Mouse (Mus musculus) kidney, embryonic 15.5 days (tissue): ENCODE measurements around the gene Esyt2. TPM values are rescaled to one million over a fixed set of nuclear protein-coding genes. Genes with fewer than 3 reads are reported as not detected.

Source experiments
- ATAC-seq: fragments of 200-750 bp; cut with Nextera tagmentation; replicated peaks from 2 replicates; pipeline ENCODE4 v1.8.0; 2017; ENCODE audit warnings: moderate TSS enrichment; ENCODE audit not compliant: low FRiP score
- H3K27ac ChIP-seq: fragments of 300-500 bp; sonication (generic); 2 replicates; pipeline ENCODE4 v1.5.1; 2015; ENCODE audit warnings: mild to moderate bottlenecking, inconsistent platforms
- H3K27me3 ChIP-seq: fragments of 300-500 bp; sonication (generic); 2 replicates; pipeline ENCODE4 v1.6.1; 2015; ENCODE audit warnings: inconsistent platforms
- H3K36me3 ChIP-seq: fragments of 300-500 bp; sonication (generic); 2 replicates; pipeline ENCODE4 v1.6.1; 2015; ENCODE audit warnings: inconsistent platforms
- H3K4me1 ChIP-seq: fragments of 300-500 bp; sonication (generic); 2 replicates; pipeline ENCODE4 v1.6.1; 2015; ENCODE audit warnings: inconsistent platforms
- H3K4me2 ChIP-seq: fragments of 300-500 bp; sonication (generic); 2 replicates; pipeline ENCODE4 v1.6.1; 2015; ENCODE audit warnings: moderate library complexity, mild to moderate bottlenecking, inconsistent platforms
- H3K4me3 ChIP-seq: fragments of 300-500 bp; sonication (generic); replicated peaks from 2 replicates; pipeline ENCODE4 v1.5.1; 2015; ENCODE audit warnings: mild to moderate bottlenecking, inconsistent platforms
- H3K9ac ChIP-seq: fragments of 300-500 bp; sonication (generic); 2 replicates; pipeline ENCODE4 v1.6.1; 2015; ENCODE audit warnings: mild to moderate bottlenecking, inconsistent platforms
- H3K9me3 ChIP-seq: fragments of 300-500 bp; sonication (generic); replicated peaks from 2 replicates; pipeline ENCODE4 v1.6.1; 2016; ENCODE audit warnings: inconsistent platforms
- WGBS: fragments of 180-500 bp; shearing (Covaris S2); methylation state at CpG from one replicate; pipeline ENCODE4 v1.1.7; 2015; ENCODE audit warnings: mixed read lengths; 5-methylcytosine and 5-hydroxymethylcytosine counted together
- polyA plus RNA-seq: library from polyadenylated mRNA; unstranded; fragments of >200 nt; fragmentation: Nextera tagmentation; extraction: Ambion mirVana; gene quantifications from 2 replicates; pipeline ENCODE4 v1.2.1, GENCODE M21; 2015

The Esyt2 gene
- polyA plus RNA-seq, 1 experiment from 2014 or later = 18.7 TPM

GRCm38 (mm10) chr12:116281427-116282281, 658 bp downstream of the Esyt2 start:
- under 1% methylated on average over 51 of the region's 55 CpGs for WGBS
- no peaks in the 10 kb centered on the region for H3K27me3 ChIP-seq
- peak overlapping the region; percentile 86 for H3K4me2 ChIP-seq
- no peaks in the 10 kb centered on the region for H3K36me3 ChIP-seq
- H3K9me3 ChIP-seq = no peaks in the 10 kb centered on the region
- peak overlapping the region; percentile 84 for H3K4me3 ChIP-seq
- ATAC-seq = peak; percentile 72
- peak overlapping the region; percentile 98 for H3K27ac ChIP-seq
- H3K9ac ChIP-seq = peak overlapping the region; percentile 86
- H3K4me1 ChIP-seq = peaks cover 5% of the 10 kb centered on the region

GRCm38 (mm10) chr12:116282856-116283255, 1.9 kb downstream of the Esyt2 start:
- whole genome bisulfite sequencing = 88% methylated on average over 2 of the region's 2 CpGs
- no peaks in the 10 kb centered on the region for H3K36me3 ChIP-seq
- H3K9me3 ChIP-seq = no peaks in the 10 kb centered on the region
- H3K4me1 ChIP-seq = peaks cover 5% of the 10 kb centered on the region
- H3K27ac ChIP-seq = no peak overlapping the region
- no peak overlapping the region for H3K4me3 ChIP-seq
- H3K4me2 ChIP-seq = no peak overlapping the region; the same call in 1 of the 2 replicates
- no peaks in the 10 kb centered on the region for H3K27me3 ChIP-seq
- no peak for ATAC-seq
- no peak overlapping the region for H3K9ac ChIP-seq

GRCm38 (mm10) chr12:116283511-116283910, 2.5 kb downstream of the Esyt2 start:
- Histone ChIP-seq H3K27me3 (no peaks in the 10 kb centered on the region), H3K4me2 (no peak overlapping the region), H3K4me1 (peaks cover 5% of the 10 kb centered on the region), H3K9ac (no peak overlapping the region), H3K9me3 (no peaks in the 10 kb centered on the region), H3K27ac (no peak overlapping the region), H3K36me3 (no peaks in the 10 kb centered on the region), H3K4me3 (no peak overlapping the region)
- WGBS = 83% methylated on average over 2 of the region's 2 CpGs
- ATAC-seq = no peak

- H3K36me3 ChIP-seq = no peaks in the 10 kb centered on the region
- H3K27me3 ChIP-seq = no peaks in the 10 kb centered on the region
Observed at GRCm38 (mm10) chr12:116293185-116293584, 12.2 kb downstream of the Esyt2 start.

GRCm38 (mm10) chr12:116293599-116294292, 12.8 kb downstream of the Esyt2 start:
- no peaks in the 10 kb centered on the region for H3K27me3 ChIP-seq
- WGBS = 76% methylated on average over 4 of the region's 4 CpGs
- no peak overlapping the region for H3K27ac ChIP-seq
- no peaks in the 10 kb centered on the region; the same call in 1 of the 2 replicates for H3K9me3 ChIP-seq
- H3K9ac ChIP-seq = no peak overlapping the region
- no peak overlapping the region for H3K4me2 ChIP-seq
- H3K4me3 ChIP-seq = no peak overlapping the region
- no peaks in the 10 kb centered on the region for H3K4me1 ChIP-seq
- no peaks in the 10 kb centered on the region for H3K36me3 ChIP-seq
- ATAC-seq = no peak

More at GRCm38 (mm10) chr12:116293185-116293584, 12.2 kb downstream of the Esyt2 start:
- Histone ChIP-seq H3K9ac (no peak overlapping the region), H3K4me3 (no peak overlapping the region), H3K4me1 (no peaks in the 10 kb centered on the region), H3K9me3 (no peaks in the 10 kb centered on the region), H3K4me2 (no peak overlapping the region), H3K27ac (no peak overlapping the region)
- no peak for ATAC-seq
- WGBS = 63% methylated on average over 2 of the region's 2 CpGs

GRCm38 (mm10) chr12:116299906-116300305, 18.9 kb downstream of the Esyt2 start:
- H3K9me3 ChIP-seq = no peaks in the 10 kb centered on the region; the same call in 1 of the 2 replicates
- no peak overlapping the region for H3K9ac ChIP-seq
- H3K4me1 ChIP-seq = no peaks in the 10 kb centered on the region
- H3K27me3 ChIP-seq = no peaks in the 10 kb centered on the region
- no peak overlapping the region for H3K4me3 ChIP-seq
- H3K36me3 ChIP-seq = no peaks in the 10 kb centered on the region
- ATAC-seq = no peak
- 90% methylated on average over 2 of the region's 2 CpGs for WGBS
- no peak overlapping the region for H3K27ac ChIP-seq
- no peak overlapping the region for H3K4me2 ChIP-seq

GRCm38 (mm10) chr12:116302181-116302580, 21.2 kb downstream of the Esyt2 start:
- H3K9ac ChIP-seq = no peak overlapping the region
- no peaks in the 10 kb centered on the region for H3K27me3 ChIP-seq
- H3K4me2 ChIP-seq = no peak overlapping the region
- no peaks in the 10 kb centered on the region for H3K4me1 ChIP-seq
- ATAC-seq = no peak
- no peaks in the 10 kb centered on the region for H3K36me3 ChIP-seq
- no peak overlapping the region for H3K4me3 ChIP-seq
- H3K27ac ChIP-seq = no peak overlapping the region
- no peaks in the 10 kb centered on the region; the same call in 1 of the 2 replicates for H3K9me3 ChIP-seq

- Histone ChIP-seq H3K27me3 (no peaks in the 10 kb centered on the region), H3K9me3 (no peaks in the 10 kb centered on the region), H3K27ac (no peak overlapping the region), H3K4me2 (no peak overlapping the region), H3K36me3 (no peaks in the 10 kb centered on the region), H3K4me1 (no peaks in the 10 kb centered on the region), H3K4me3 (no peak overlapping the region), H3K9ac (no peak overlapping the region)
- WGBS = 32% methylated on average over 1 of the region's 1 CpGs
- no peak for ATAC-seq
Observed at GRCm38 (mm10) chr12:116306042-116306441, 25.0 kb downstream of the Esyt2 start.

- ATAC-seq = no peak
- H3K4me3 ChIP-seq = no peak overlapping the region
- no peak overlapping the region for H3K4me2 ChIP-seq
- 81% methylated on average over 3 of the region's 3 CpGs for WGBS
- no peaks in the 10 kb centered on the region for H3K27me3 ChIP-seq
- no peak overlapping the region for H3K27ac ChIP-seq
- no peaks in the 10 kb centered on the region for H3K9me3 ChIP-seq
- no peak overlapping the region for H3K9ac ChIP-seq
- H3K36me3 ChIP-seq = no peaks in the 10 kb centered on the region
- H3K4me1 ChIP-seq = no peaks in the 10 kb centered on the region
Observed at GRCm38 (mm10) chr12:116307870-116308269, 26.9 kb downstream of the Esyt2 start.

GRCm38 (mm10) chr12:116308612-116309011, 27.6 kb downstream of the Esyt2 start:
- WGBS = 25% methylated on average over 2 of the region's 2 CpGs
- ATAC-seq = no peak
- no peaks in the 10 kb centered on the region for H3K4me1 ChIP-seq

GRCm38 (mm10) chr12:116313816-116314215, 32.8 kb downstream of the Esyt2 start:
- no peaks in the 10 kb centered on the region for H3K36me3 ChIP-seq
- H3K4me1 ChIP-seq = peaks cover 10% of the 10 kb centered on the region; the same call in 1 of the 2 replicates
- no peak overlapping the region for H3K4me3 ChIP-seq
- no peak for ATAC-seq
- no peak overlapping the region for H3K9ac ChIP-seq
- 88% methylated on average over 1 of the region's 1 CpGs for WGBS
- H3K27ac ChIP-seq = no peak overlapping the region
- H3K27me3 ChIP-seq = no peaks in the 10 kb centered on the region
- H3K4me2 ChIP-seq = no peak overlapping the region
- no peaks in the 10 kb centered on the region for H3K9me3 ChIP-seq

More at GRCm38 (mm10) chr12:116308612-116309011, 27.6 kb downstream of the Esyt2 start:
- Histone ChIP-seq H3K4me2 (no peak overlapping the region), H3K9ac (no peak overlapping the region), H3K27me3 (no peaks in the 10 kb centered on the region), H3K27ac (no peak overlapping the region), H3K9me3 (no peaks in the 10 kb centered on the region), H3K36me3 (no peaks in the 10 kb centered on the region), H3K4me3 (no peak overlapping the region)

GRCm38 (mm10) chr12:116315498-116315897, 34.5 kb downstream of the Esyt2 start:
- no peaks in the 10 kb centered on the region for H3K9me3 ChIP-seq
- no peak overlapping the region for H3K9ac ChIP-seq
- no peak overlapping the region for H3K4me3 ChIP-seq
- peaks cover 10% of the 10 kb centered on the region; the same call in 1 of the 2 replicates for H3K4me1 ChIP-seq
- H3K36me3 ChIP-seq = no peaks in the 10 kb centered on the region
- 56% methylated on average over 3 of the region's 3 CpGs for WGBS
- H3K27me3 ChIP-seq = no peaks in the 10 kb centered on the region
- no peak overlapping the region for H3K4me2 ChIP-seq
- no peak for ATAC-seq
- H3K27ac ChIP-seq = no peak overlapping the region
